Mouse (Mus musculus) hematopoietic multipotent progenitor cell, adult 10-12 weeks (in vitro differentiated cells): ENCODE data around the gene Hmgn2. TPM values are rescaled to one million over a fixed set of nuclear protein-coding genes. Genes with fewer than 3 reads are reported as not detected.

Experiments used
- polyA plus RNA-seq: library from polyadenylated mRNA; stranded (reverse); fragments of >175 nt; gene quantifications from 2 replicates; pipeline ENCODE4 v1.2.3, GENCODE M21; 2012; ENCODE audit warnings: low replicate concordance

Hmgn2 gene
- polyA plus RNA-seq, result 310 and 356 TPM in 2 replicates

GRCm38 (mm10) chr4:133968150-133968921, at the start of gene Hmgn2:
Gene Hmgn2, minus strand, starts transcription at chr4:133968650.

GRCm38 (mm10) chr4:134000466-134001438, 32.3 kb upstream of the Hmgn2 start, which contains the start of gene Dhdds:
Gene Dhdds, minus strand, starts transcription at chr4:134000918.

Other genes starting within 250 kb of the Hmgn2 start
- 196 and 290 TPM in 2 replicates for gene Arid1a, start 211.9 kb downstream of the Hmgn2 start, polyA plus RNA-seq
- 101 and 116 TPM in 2 replicates for gene Rps6ka1, start 80.9 kb downstream of the Hmgn2 start, polyA plus RNA-seq
- gene Dhdds, start 32.3 kb upstream of the Hmgn2 start, polyA plus RNA-seq, result 14.8 and 24.9 TPM in 2 replicates
- 0.58 TPM in 1 of 2 replicates, not detected in the other for gene Lin28a, start 50.2 kb upstream of the Hmgn2 start, polyA plus RNA-seq
- 2.9 TPM in 2 replicates for gene Zfp683, start 85.2 kb upstream of the Hmgn2 start, polyA plus RNA-seq
- 1.6 and 2.0 TPM in 2 replicates for gene Crybg2, start 92.2 kb upstream of the Hmgn2 start, polyA plus RNA-seq
- gene Cd52, start 126.4 kb upstream of the Hmgn2 start, polyA plus RNA-seq, result 340 and 2,143 TPM in 2 replicates
- 37.0 and 75.8 TPM in 2 replicates for gene Ubxn11, start 133.9 kb upstream of the Hmgn2 start, polyA plus RNA-seq
- gene Sh3bgrl3, start 160.1 kb upstream of the Hmgn2 start, polyA plus RNA-seq, result 217 and 747 TPM in 2 replicates
- gene Cep85, start 218.5 kb upstream of the Hmgn2 start, polyA plus RNA-seq, result 5.6 and 26.8 TPM in 2 replicates
- gene Gm7534, start 234.4 kb upstream of the Hmgn2 start, polyA plus RNA-seq, result not detected in 2 replicates